Comparison of ENCODE assay signal across 8 mouse cellular contexts in the genomic region with DNA sequence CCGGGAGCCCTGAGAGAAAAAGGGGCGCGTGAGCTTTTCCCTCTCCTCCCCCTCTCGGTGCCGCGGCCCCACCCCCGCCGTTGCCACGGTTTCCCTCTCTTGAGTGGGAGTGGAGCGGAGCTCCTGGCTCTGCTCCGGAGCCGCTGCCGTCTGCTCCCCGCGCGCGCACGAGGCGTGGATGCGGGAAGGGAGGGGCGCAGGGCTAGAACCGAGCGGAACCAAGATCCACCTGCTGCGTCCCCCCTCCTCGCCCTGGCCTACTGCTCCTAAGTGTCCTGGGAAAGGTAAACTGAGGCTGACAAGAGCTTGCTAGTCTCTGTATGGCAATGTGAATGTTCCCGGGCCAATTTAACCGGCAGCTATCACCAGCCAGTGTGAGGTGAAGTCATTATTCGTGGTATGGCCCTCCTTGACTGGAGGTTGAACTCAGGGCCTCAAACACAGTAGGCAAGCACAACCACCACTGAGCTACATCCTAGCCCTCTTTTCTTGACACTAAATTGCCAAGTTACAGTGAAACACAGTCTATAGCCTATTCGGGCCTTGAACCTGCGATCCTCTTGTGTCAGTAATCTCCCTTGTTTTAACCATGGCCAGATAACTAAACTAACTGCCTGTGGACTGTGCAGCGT. TPM values are rescaled to one million over a fixed set of nuclear protein-coding genes. Genes with fewer than 3 reads are reported as not detected.
DNase-seq lines count a peak whose midpoint lies in the region; ATAC-seq and TF ChIP-seq lines count a peak whose summit lies in the region.

No protein-coding gene starts in this region.

- no peaks in the 10 kb centered on the region for H3K9me3 ChIP-seq in heart, embryonic 12.5 days (replicated peaks)
- H3K9me3 ChIP-seq in hindbrain, embryonic 10.5 days: no peaks in the 10 kb centered on the region
- H3K9me3 ChIP-seq in limb, embryonic 14.5 days (ENCODE audit: control insufficient read depth, low read length): no peaks in the 10 kb centered on the region
- H3K9me3 ChIP-seq in neural tube, embryonic 15.5 days (replicated peaks): no peaks in the 10 kb centered on the region

- H3K4me1 ChIP-seq in heart, embryonic 12.5 days (replicated peaks): peaks cover 42% of the 10 kb centered on the region
- H3K4me1 ChIP-seq in hindbrain, embryonic 10.5 days (replicated peaks): peaks cover 50% of the 10 kb centered on the region
- H3K4me1 ChIP-seq in limb, embryonic 14.5 days (ENCODE audit: control insufficient read depth, insufficient read depth, low read length): peaks cover 16% of the 10 kb centered on the region
- H3K4me1 ChIP-seq in neural tube, embryonic 15.5 days: peaks cover 40% of the 10 kb centered on the region

- H3K27me3 ChIP-seq in heart, embryonic 12.5 days (replicated peaks): peaks cover 28% of the 10 kb centered on the region
- H3K27me3 ChIP-seq in hindbrain, embryonic 10.5 days (ENCODE audit: insufficient read depth, poor library complexity, severe bottlenecking): peaks cover 89% of the 10 kb centered on the region
- peaks cover 39% of the 10 kb centered on the region for H3K27me3 ChIP-seq in limb, embryonic 14.5 days (ENCODE audit: control insufficient read depth, insufficient read depth, low read length)
- peaks cover 52% of the 10 kb centered on the region for H3K27me3 ChIP-seq in neural tube, embryonic 15.5 days (replicated peaks)

- no peak for ATAC-seq in heart, embryonic 12.5 days (ENCODE audit: insufficient number of reproducible peaks, low FRiP score)
- no peak for ATAC-seq in limb, embryonic 14.5 days (ENCODE audit: low FRiP score, low read depth)
- no peak for ATAC-seq in neural tube, embryonic 15.5 days (ENCODE audit: low FRiP score)
- ATAC-seq in cerebellum, adult (ENCODE audit: insufficient number of reproducible peaks, low FRiP score, low TSS enrichment): no peak
- no peak for ATAC-seq in inflammation-experienced regulatory T-cells, adult 6 months

- WGBS in heart, embryonic 12.5 days: 10% methylated on average over 31 of the region's 31 CpGs
- 8% methylated on average over 31 of the region's 31 CpGs for WGBS in hindbrain, embryonic 10.5 days
- 9% methylated on average over 28 of the region's 31 CpGs for WGBS in limb, embryonic 14.5 days
- 7% methylated on average over 30 of the region's 31 CpGs for WGBS in neural tube, embryonic 15.5 days

- no peak for TF ChIP-seq POLR2A in limb, embryonic 14.5 days (IDR thresholded peaks at IDR 0.05; ENCODE audit: borderline replicate concordance, extremely low read depth, insufficient read depth, insufficient read length)

- peak overlapping the region; percentile 87 for H3K4me3 ChIP-seq in heart, embryonic 12.5 days
- H3K4me3 ChIP-seq in hindbrain, embryonic 10.5 days: peak overlapping the region; percentile 66
- peak overlapping the region; percentile 65 for H3K4me3 ChIP-seq in limb, embryonic 14.5 days (replicated peaks; ENCODE audit: low read length)
- H3K4me3 ChIP-seq in neural tube, embryonic 15.5 days (replicated peaks): peak overlapping the region; percentile 60

- H3K9ac ChIP-seq in heart, embryonic 12.5 days: peak overlapping the region; percentile 75
- H3K9ac ChIP-seq in limb, embryonic 14.5 days (ENCODE audit: low read depth, low read length, severe bottlenecking): no peak overlapping the region
- peak overlapping the region; percentile 51; the same call in 1 of the 2 replicates for H3K9ac ChIP-seq in neural tube, embryonic 15.5 days (replicated peaks)

- DNase-seq in heart, adult 11 months: no peak
- DNase-seq in R1 (ENCODE audit: low read depth, low spot score): peak; percentile 29
- DNase-seq in hindbrain, embryonic 10.5 days (ENCODE audit: low spot score): no peak
- no peak for DNase-seq in limb, embryonic 14.5 days (ENCODE audit: low spot score)

- H3K27ac ChIP-seq in heart, embryonic 12.5 days (ENCODE audit: poor library complexity, severe bottlenecking): no peak overlapping the region
- H3K27ac ChIP-seq in hindbrain, embryonic 10.5 days: peak overlapping the region; percentile 45; the same call in 1 of the 2 replicates
- no peak overlapping the region for H3K27ac ChIP-seq in limb, embryonic 14.5 days (replicated peaks; ENCODE audit: low read depth, low read length)
- no peak overlapping the region for H3K27ac ChIP-seq in neural tube, embryonic 15.5 days (replicated peaks)

- H3K4me2 ChIP-seq in heart, embryonic 12.5 days: peak overlapping the region; percentile 100
- peak overlapping the region; percentile 100 for H3K4me2 ChIP-seq in limb, embryonic 14.5 days (replicated peaks; ENCODE audit: low read depth, low read length, severe bottlenecking)
- peak overlapping the region; percentile 97 for H3K4me2 ChIP-seq in neural tube, embryonic 15.5 days

- no peaks in the 10 kb centered on the region for H3K36me3 ChIP-seq in heart, embryonic 12.5 days
- H3K36me3 ChIP-seq in hindbrain, embryonic 10.5 days: no peaks in the 10 kb centered on the region
- H3K36me3 ChIP-seq in limb, embryonic 14.5 days (ENCODE audit: control insufficient read depth, insufficient read depth, low read length): no peaks in the 10 kb centered on the region
- H3K36me3 ChIP-seq in neural tube, embryonic 15.5 days: no peaks in the 10 kb centered on the region

RNA-seq across cellular contexts. Expression of a gene that starts 1.2 kb away (rescaled TPM):
- 3.0 and 3.1 TPM in 2 replicates for polyA plus RNA-seq in heart, embryonic 12.5 days (2016; fragmentation: Nextera tagmentation; extraction: Ambion mirVana)
- polyA plus RNA-seq in hindbrain, embryonic 10.5 days (2016; fragmentation: Nextera tagmentation; extraction: Ambion mirVana): 1.0 and 1.2 TPM in 2 replicates
- polyA plus RNA-seq in limb, embryonic 14.5 days (2012; rRNA removed): 0.50 and 0.54 TPM in 2 replicates
- 0.28 and 0.52 TPM in 2 replicates for polyA plus RNA-seq in limb, embryonic 14.5 days (2014; fragmentation: Nextera tagmentation; extraction: Ambion mirVana)
- 0.24 and 1.0 TPM in 2 replicates for polyA plus RNA-seq in neural tube, embryonic 15.5 days (2015; fragmentation: Nextera tagmentation; extraction: Ambion mirVana)
- under 1 TPM in 2 of 3 experiments, not detected in 1; 0.32 to 0.39 TPM for polyA plus RNA-seq in inflammation-experienced regulatory T-cells, adult 6 months (2017; shearing (Covaris generic))

RNA-seq across cellular contexts. Expression of a gene that starts 16.9 kb away (rescaled TPM):
- 0.13 and 0.17 TPM in 2 replicates for polyA plus RNA-seq in heart, embryonic 12.5 days (2016; fragmentation: Nextera tagmentation; extraction: Ambion mirVana)
- polyA plus RNA-seq in hindbrain, embryonic 10.5 days (2016; fragmentation: Nextera tagmentation; extraction: Ambion mirVana): not detected in 2 replicates
- polyA plus RNA-seq in limb, embryonic 14.5 days (2012; rRNA removed): 0.12 and 0.13 TPM in 2 replicates
- 0.10 TPM in 1 of 2 replicates, not detected in the other for polyA plus RNA-seq in limb, embryonic 14.5 days (2014; fragmentation: Nextera tagmentation; extraction: Ambion mirVana)
- 1.9 and 2.5 TPM in 2 replicates for polyA plus RNA-seq in neural tube, embryonic 15.5 days (2015; fragmentation: Nextera tagmentation; extraction: Ambion mirVana)
- under 1 TPM in 1 of 3 experiments, not detected in 2; 0.15 TPM for polyA plus RNA-seq in inflammation-experienced regulatory T-cells, adult 6 months (2017; shearing (Covaris generic))

RNA-seq across cellular contexts. Expression of a gene that starts 44.0 kb away (rescaled TPM):
- 22.8 and 23.9 TPM in 2 replicates for polyA plus RNA-seq in heart, embryonic 12.5 days (2016; fragmentation: Nextera tagmentation; extraction: Ambion mirVana)
- polyA plus RNA-seq in hindbrain, embryonic 10.5 days (2016; fragmentation: Nextera tagmentation; extraction: Ambion mirVana): 40.2 and 41.6 TPM in 2 replicates
- 27.7 and 39.8 TPM in 2 replicates for polyA plus RNA-seq in limb, embryonic 14.5 days (2012; rRNA removed)
- 22.5 and 27.0 TPM in 2 replicates for polyA plus RNA-seq in limb, embryonic 14.5 days (2014; fragmentation: Nextera tagmentation; extraction: Ambion mirVana)
- 16.2 and 19.7 TPM in 2 replicates for polyA plus RNA-seq in neural tube, embryonic 15.5 days (2015; fragmentation: Nextera tagmentation; extraction: Ambion mirVana)
- polyA plus RNA-seq in inflammation-experienced regulatory T-cells, adult 6 months (2017; shearing (Covaris generic)): 10 to 100 TPM; 13.7 to 20.3 (median 14.9) TPM

RNA-seq across cellular contexts. Expression of a gene that starts 54.2 kb away (rescaled TPM):
- 9.2 and 10.7 TPM in 2 replicates for polyA plus RNA-seq in heart, embryonic 12.5 days (2016; fragmentation: Nextera tagmentation; extraction: Ambion mirVana)
- 21.5 and 23.5 TPM in 2 replicates for polyA plus RNA-seq in hindbrain, embryonic 10.5 days (2016; fragmentation: Nextera tagmentation; extraction: Ambion mirVana)
- polyA plus RNA-seq in limb, embryonic 14.5 days (2012; rRNA removed): 44.2 and 49.9 TPM in 2 replicates
- 28.5 and 31.7 TPM in 2 replicates for polyA plus RNA-seq in limb, embryonic 14.5 days (2014; fragmentation: Nextera tagmentation; extraction: Ambion mirVana)
- polyA plus RNA-seq in neural tube, embryonic 15.5 days (2015; fragmentation: Nextera tagmentation; extraction: Ambion mirVana): 19.2 and 20.7 TPM in 2 replicates
- polyA plus RNA-seq in inflammation-experienced regulatory T-cells, adult 6 months (2017; shearing (Covaris generic)): 1 to 10 TPM; 1.5 to 2.1 (median 1.6) TPM
